Mouse (Mus musculus) ES-E14 (cell line): Measurements from ENCODE around the gene Trpt1.

Experiments used
- CHD2 ChIP-seq: IDR thresholded peaks from 2 replicates; pipeline ENCODE4 v1.6.1; 2014; ENCODE audit warnings: mild to moderate bottlenecking, low read depth, low read length, inconsistent platforms
- HCFC1 ChIP-seq: IDR thresholded peaks from 2 replicates; pipeline ENCODE4 v1.6.1; 2012; ENCODE audit warnings: low read length, inconsistent platforms, borderline replicate concordance; ENCODE audit not compliant: insufficient read depth
- ZC3H11A ChIP-seq: IDR thresholded peaks from 2 replicates; pipeline ENCODE4 v1.6.1; 2012; ENCODE audit warnings: low read depth, mild to moderate bottlenecking, inconsistent platforms, low read length, borderline replicate concordance

GRCm38 (mm10) chr19:7017541-7018457 lies 21.9 kb downstream of the Trpt1 start:
- TF ChIP-seq CHD2 (no peak), ZC3H11A (no peak), HCFC1 (no peak)
